Mouse (Mus musculus): ENCODE measurements around the gene Slc16a5. TPM values are rescaled to one million over a fixed set of nuclear protein-coding genes. Genes with fewer than 3 reads are reported as not detected.
"Not testable (repeated sequence)": the region's sequence is repeated elsewhere in the genome, so short reads cannot be mapped to it uniquely, and the experiment has no call there.

The Slc16a5 gene
- polyA plus RNA-seq, 1 experiment, result 0.07 TPM

GRCm38 (mm10) chr11:115448998-115449397, 13.3 kb upstream of the Slc16a5 start:
- no peaks in the 10 kb centered on the region for H3K36me3 ChIP-seq (ENCODE audit: control insufficient read depth, insufficient read depth)
- no peak overlapping the region for H3K4me3 ChIP-seq (ENCODE audit: insufficient read depth, poor library complexity, severe bottlenecking)
- no peaks in the 10 kb centered on the region for H3K79me3 ChIP-seq (ENCODE audit: low read depth)
- H3K79me2 ChIP-seq (ENCODE audit: control insufficient read depth, insufficient read depth), result no peaks in the 10 kb centered on the region
- H3K27me3 ChIP-seq (ENCODE audit: control insufficient read depth, insufficient read depth, insufficient read length), result peaks cover 43% of the 10 kb centered on the region
- H3ac ChIP-seq (ENCODE audit: control insufficient read depth, insufficient read length, low read depth), result no peak overlapping the region
- TF ChIP-seq MAX (IDR thresholded peaks at IDR 0.05) (no peak), FOSL1 (IDR thresholded peaks at IDR 0.05; ENCODE audit: insufficient read depth, low read length, poor library complexity, severe bottlenecking) (no peak), CTCF (IDR thresholded peaks at IDR 0.05; ENCODE audit: control insufficient read depth, insufficient read depth, insufficient read length) (no peak), MYOD1 (IDR thresholded peaks at IDR 0.05; ENCODE audit: control insufficient read depth, insufficient read length, low read depth) (no peak), MYOG (IDR thresholded peaks at IDR 0.05; ENCODE audit: control insufficient read depth, extremely low read depth, insufficient read length) (no peak), USF1 (IDR thresholded peaks at IDR 0.05; ENCODE audit: low read depth) (no peak), CEBPB (IDR thresholded peaks at IDR 0.05; ENCODE audit: low read depth) (no peak)

DNA sequence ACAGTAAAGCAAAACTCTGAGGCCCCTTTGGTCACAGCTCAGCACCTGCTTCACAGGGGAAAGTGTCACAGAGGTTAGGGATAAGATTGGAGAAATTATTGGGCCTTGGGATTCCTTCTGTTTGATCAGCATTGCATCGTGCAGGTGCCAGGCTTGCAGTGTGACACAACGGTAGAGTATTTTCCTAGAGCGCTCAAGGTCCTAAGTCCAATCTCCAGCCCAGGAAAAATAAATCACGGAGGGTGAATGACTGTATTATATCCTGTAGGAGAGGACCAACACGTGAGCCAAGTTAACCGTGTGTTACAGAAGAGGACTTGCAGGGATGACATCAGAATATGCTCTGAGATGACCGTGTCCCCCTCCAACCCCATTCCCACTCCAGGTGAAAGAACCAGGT, 12.1 kb upstream of the Slc16a5 start:
- no peak overlapping the region for H3ac ChIP-seq (ENCODE audit: control insufficient read depth, insufficient read length, low read depth)
- no peaks in the 10 kb centered on the region for H3K36me3 ChIP-seq (ENCODE audit: control insufficient read depth, insufficient read depth)
- H3K27me3 ChIP-seq (ENCODE audit: control insufficient read depth, insufficient read depth, insufficient read length), result peaks cover 43% of the 10 kb centered on the region
- H3K79me2 ChIP-seq (ENCODE audit: control insufficient read depth, insufficient read depth), result no peaks in the 10 kb centered on the region
- TF ChIP-seq CEBPB (IDR thresholded peaks at IDR 0.05; ENCODE audit: low read depth), result no peak
- TF ChIP-seq MYOG (IDR thresholded peaks at IDR 0.05; ENCODE audit: control insufficient read depth, extremely low read depth, insufficient read length), result no peak
- no peak for TF ChIP-seq FOSL1 (IDR thresholded peaks at IDR 0.05; ENCODE audit: insufficient read depth, low read length, poor library complexity, severe bottlenecking)
- TF ChIP-seq CTCF (IDR thresholded peaks at IDR 0.05; ENCODE audit: control insufficient read depth, insufficient read depth, insufficient read length), result no peak
- no peak for TF ChIP-seq MYOD1 (IDR thresholded peaks at IDR 0.05; ENCODE audit: control insufficient read depth, insufficient read length, low read depth)
- no peak for TF ChIP-seq MAX (IDR thresholded peaks at IDR 0.05)
- no peak for TF ChIP-seq USF1 (IDR thresholded peaks at IDR 0.05; ENCODE audit: low read depth)
- H3K4me3 ChIP-seq (ENCODE audit: insufficient read depth, poor library complexity, severe bottlenecking), result no peak overlapping the region
- no peaks in the 10 kb centered on the region for H3K79me3 ChIP-seq (ENCODE audit: low read depth)

GRCm38 (mm10) chr11:115451781-115452241, 10.5 kb upstream of the Slc16a5 start:
- no peaks in the 10 kb centered on the region for H3K79me2 ChIP-seq (ENCODE audit: control insufficient read depth, insufficient read depth)
- no peak overlapping the region for H3K4me3 ChIP-seq (ENCODE audit: insufficient read depth, poor library complexity, severe bottlenecking)
- H3ac ChIP-seq (ENCODE audit: control insufficient read depth, insufficient read length, low read depth), result no peak overlapping the region
- H3K27me3 ChIP-seq (ENCODE audit: control insufficient read depth, insufficient read depth, insufficient read length), result peaks cover 38% of the 10 kb centered on the region
- no peaks in the 10 kb centered on the region for H3K79me3 ChIP-seq (ENCODE audit: low read depth)
- no peaks in the 10 kb centered on the region for H3K36me3 ChIP-seq (ENCODE audit: control insufficient read depth, insufficient read depth)
- TF ChIP-seq CTCF (IDR thresholded peaks at IDR 0.05; ENCODE audit: control insufficient read depth, insufficient read depth, insufficient read length), result no peak
- TF ChIP-seq USF1 (IDR thresholded peaks at IDR 0.05; ENCODE audit: low read depth), result no peak
- no peak for TF ChIP-seq CEBPB (IDR thresholded peaks at IDR 0.05; ENCODE audit: low read depth)
- TF ChIP-seq MAX (IDR thresholded peaks at IDR 0.05), result no peak
- no peak for TF ChIP-seq MYOG (IDR thresholded peaks at IDR 0.05; ENCODE audit: control insufficient read depth, extremely low read depth, insufficient read length)

GRCm38 (mm10) chr11:115452281-115452860, 9.9 kb upstream of the Slc16a5 start:
- Histone ChIP-seq H3ac (ENCODE audit: control insufficient read depth, insufficient read length, low read depth) (no peak overlapping the region), H3K4me3 (ENCODE audit: insufficient read depth, poor library complexity, severe bottlenecking) (no peak overlapping the region), H3K79me3 (ENCODE audit: low read depth) (no peaks in the 10 kb centered on the region), H3K36me3 (ENCODE audit: control insufficient read depth, insufficient read depth) (no peaks in the 10 kb centered on the region), H3K79me2 (ENCODE audit: control insufficient read depth, insufficient read depth) (no peaks in the 10 kb centered on the region), H3K27me3 (ENCODE audit: control insufficient read depth, insufficient read depth, insufficient read length) (peaks cover 38% of the 10 kb centered on the region)
- TF ChIP-seq FOSL1 (IDR thresholded peaks at IDR 0.05; ENCODE audit: insufficient read depth, low read length, poor library complexity, severe bottlenecking) (no peak), CEBPB (IDR thresholded peaks at IDR 0.05; ENCODE audit: low read depth) (no peak)

DNA sequence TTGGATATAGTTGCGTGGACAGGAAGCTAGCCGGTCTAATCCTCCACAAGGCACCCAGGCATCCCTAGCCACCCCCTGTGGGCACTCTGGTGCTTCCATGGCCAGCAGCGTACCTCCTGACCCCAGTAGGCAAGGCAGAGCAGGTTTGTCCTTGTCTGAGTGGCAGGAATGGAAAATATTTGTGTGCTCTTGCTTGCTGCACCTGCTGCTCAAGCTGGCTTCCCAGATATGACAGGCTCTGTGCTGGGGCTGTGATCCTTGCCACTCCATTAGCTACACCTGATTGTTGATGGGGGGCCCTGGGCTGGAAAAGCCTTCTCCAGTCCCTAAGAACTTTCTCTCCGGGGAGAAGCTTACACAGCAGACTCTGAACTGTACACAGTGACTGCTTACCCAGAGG, 9.0 kb upstream of the Slc16a5 start:
- TF ChIP-seq MYOD1 (IDR thresholded peaks at IDR 0.05; ENCODE audit: control insufficient read depth, insufficient read length, low read depth) (no peak), USF1 (IDR thresholded peaks at IDR 0.05; ENCODE audit: low read depth) (no peak), FOSL1 (IDR thresholded peaks at IDR 0.05; ENCODE audit: insufficient read depth, low read length, poor library complexity, severe bottlenecking) (no peak), MAX (IDR thresholded peaks at IDR 0.05) (no peak), CEBPB (IDR thresholded peaks at IDR 0.05; ENCODE audit: low read depth) (no peak), MYOG (IDR thresholded peaks at IDR 0.05; ENCODE audit: control insufficient read depth, extremely low read depth, insufficient read length) (no peak), CTCF (IDR thresholded peaks at IDR 0.05; ENCODE audit: control insufficient read depth, insufficient read depth, insufficient read length) (no peak)
- Histone ChIP-seq H3K79me2 (ENCODE audit: control insufficient read depth, insufficient read depth) (no peaks in the 10 kb centered on the region), H3K4me3 (ENCODE audit: insufficient read depth, poor library complexity, severe bottlenecking) (no peak overlapping the region), H3K36me3 (ENCODE audit: control insufficient read depth, insufficient read depth) (no peaks in the 10 kb centered on the region), H3K79me3 (ENCODE audit: low read depth) (no peaks in the 10 kb centered on the region), H3ac (ENCODE audit: control insufficient read depth, insufficient read length, low read depth) (no peak overlapping the region), H3K27me3 (ENCODE audit: control insufficient read depth, insufficient read depth, insufficient read length) (peaks cover 31% of the 10 kb centered on the region)

DNA sequence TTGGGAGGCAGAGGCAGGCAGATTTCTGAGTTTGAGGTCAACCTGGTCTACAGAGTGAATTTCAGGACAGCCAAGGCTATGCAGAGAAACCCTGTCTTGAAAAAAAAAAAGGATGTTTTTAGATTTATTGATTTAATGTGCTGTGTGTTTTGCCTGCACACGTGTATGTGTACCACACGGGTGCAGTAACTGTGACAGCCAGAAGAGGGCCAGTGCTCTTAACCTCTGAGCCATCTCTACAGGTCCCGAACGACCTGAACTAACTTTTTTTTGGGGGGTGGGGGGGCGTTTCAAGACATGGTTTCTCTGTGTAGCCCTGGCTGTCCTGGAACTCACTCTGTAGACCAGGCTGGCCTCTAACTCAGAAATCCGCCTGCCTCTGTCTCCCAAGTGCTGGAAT, 7.5 kb upstream of the Slc16a5 start:
- not testable (repeated sequence) for H3ac ChIP-seq (ENCODE audit: control insufficient read depth, insufficient read length, low read depth); H3K79me3 ChIP-seq (ENCODE audit: low read depth); H3K36me3 ChIP-seq (ENCODE audit: control insufficient read depth, insufficient read depth); H3K4me3 ChIP-seq (ENCODE audit: insufficient read depth, poor library complexity, severe bottlenecking); H3K79me2 ChIP-seq (ENCODE audit: control insufficient read depth, insufficient read depth)
- H3K27me3 ChIP-seq (ENCODE audit: control insufficient read depth, insufficient read depth, insufficient read length), result peaks cover 23% of the 10 kb centered on the region

Measured in C2C12 (cell line).